Mouse (Mus musculus): ENCODE results near the gene Sox5. TPM values are rescaled to one million over a fixed set of nuclear protein-coding genes. Genes with fewer than 3 reads are reported as not detected.
A peak's percentile ranks its signal among the peaks of the same experiment; 100 is the strongest.

Sox5 gene
- polyA plus RNA-seq, 1 experiment from 2014 or later, result 49.3 TPM

GRCm38 (mm10) chr6:143859535-143859934, 922.2 kb downstream of the Sox5 start:
- Histone ChIP-seq H3K36me3 (replicated peaks) (no peaks in the 10 kb centered on the region), H3K9ac (no peak overlapping the region), H3K4me1 (peaks cover 9% of the 10 kb centered on the region; the same call in 1 of the 2 replicates), H3K27me3 (replicated peaks) (no peaks in the 10 kb centered on the region), H3K4me3 (no peak overlapping the region), H3K4me2 (peak overlapping the region; percentile 3; the same call in 1 of the 2 replicates), H3K9me3 (no peaks in the 10 kb centered on the region), H3K27ac (no peak overlapping the region)
- ATAC-seq (replicated peaks), result 0 out of 2 replicates have a peak, but pooled peaks have one; percentile 62
- 51% methylated on average over 15 of the region's 15 CpGs for WGBS

GRCm38 (mm10) chr6:143858551-143858950, 923.2 kb downstream of the Sox5 start:
- H3K36me3 ChIP-seq (replicated peaks), result no peaks in the 10 kb centered on the region
- H3K4me3 ChIP-seq, result no peak overlapping the region

GRCm38 (mm10) chr6:143857376-143857775, 924.4 kb downstream of the Sox5 start:
- no peak overlapping the region for H3K4me3 ChIP-seq
- no peak for ATAC-seq (replicated peaks)
- no peaks in the 10 kb centered on the region for H3K27me3 ChIP-seq (replicated peaks)
- no peak overlapping the region for H3K27ac ChIP-seq
- H3K4me1 ChIP-seq, result peaks cover 9% of the 10 kb centered on the region; the same call in 1 of the 2 replicates
- WGBS, result 89% methylated on average over 7 of the region's 7 CpGs
- no peak overlapping the region for H3K4me2 ChIP-seq
- no peaks in the 10 kb centered on the region for H3K9me3 ChIP-seq
- no peak overlapping the region for H3K9ac ChIP-seq
- no peaks in the 10 kb centered on the region for H3K36me3 ChIP-seq (replicated peaks)

More at GRCm38 (mm10) chr6:143858551-143858950, 923.2 kb downstream of the Sox5 start:
- no peak for ATAC-seq (replicated peaks)
- H3K4me1 ChIP-seq, result peaks cover 9% of the 10 kb centered on the region; the same call in 1 of the 2 replicates
- no peak overlapping the region for H3K9ac ChIP-seq
- no peaks in the 10 kb centered on the region for H3K27me3 ChIP-seq (replicated peaks)
- H3K4me2 ChIP-seq, result no peak overlapping the region
- no peaks in the 10 kb centered on the region for H3K9me3 ChIP-seq
- no peak overlapping the region for H3K27ac ChIP-seq
- 90% methylated on average over 2 of the region's 2 CpGs for WGBS

GRCm38 (mm10) chr6:143855421-143855820, 926.4 kb downstream of the Sox5 start:
- H3K4me2 ChIP-seq, result 0 out of 2 replicates have a peak overlapping the region, but pooled peaks have one; percentile 9
- WGBS, result 50% methylated on average over 12 of the region's 12 CpGs
- no peaks in the 10 kb centered on the region for H3K36me3 ChIP-seq (replicated peaks)
- no peak overlapping the region for H3K4me3 ChIP-seq
- H3K27me3 ChIP-seq (replicated peaks), result no peaks in the 10 kb centered on the region; the same call in 1 of the 2 replicates
- H3K27ac ChIP-seq, result no peak overlapping the region
- no peak for ATAC-seq (replicated peaks)
- no peak overlapping the region for H3K9ac ChIP-seq
- H3K4me1 ChIP-seq, result peaks cover 9% of the 10 kb centered on the region; the same call in 1 of the 2 replicates
- H3K9me3 ChIP-seq, result no peaks in the 10 kb centered on the region

- no peaks in the 10 kb centered on the region; the same call in 1 of the 2 replicates for H3K27me3 ChIP-seq (replicated peaks)
- H3K4me1 ChIP-seq, result peaks cover 16% of the 10 kb centered on the region; the same call in 1 of the 2 replicates
- H3K9ac ChIP-seq, result no peak overlapping the region
- no peaks in the 10 kb centered on the region for H3K36me3 ChIP-seq (replicated peaks)
- no peak overlapping the region for H3K27ac ChIP-seq
- no peak for ATAC-seq (replicated peaks)
- 80% methylated on average over 3 of the region's 3 CpGs for WGBS
- H3K4me2 ChIP-seq, result no peak overlapping the region
- no peak overlapping the region for H3K4me3 ChIP-seq
- H3K9me3 ChIP-seq, result no peaks in the 10 kb centered on the region
Observed at GRCm38 (mm10) chr6:143854031-143854430, 927.7 kb downstream of the Sox5 start.

- Histone ChIP-seq H3K9me3 (no peaks in the 10 kb centered on the region), H3K9ac (no peak overlapping the region)
- ATAC-seq (replicated peaks), result no peak
Observed at GRCm38 (mm10) chr6:143845761-143846160, 936.0 kb downstream of the Sox5 start.

GRCm38 (mm10) chr6:143844701-143844970, 937.1 kb downstream of the Sox5 start:
- ATAC-seq (replicated peaks), result no peak
- Histone ChIP-seq H3K4me2 (no peak overlapping the region), H3K36me3 (replicated peaks) (no peaks in the 10 kb centered on the region), H3K27me3 (replicated peaks) (no peaks in the 10 kb centered on the region), H3K9ac (no peak overlapping the region), H3K4me1 (peaks cover 2% of the 10 kb centered on the region; the same call in 1 of the 2 replicates), H3K27ac (no peak overlapping the region), H3K9me3 (no peaks in the 10 kb centered on the region), H3K4me3 (no peak overlapping the region)
- 81% methylated on average over 3 of the region's 3 CpGs for WGBS

More at GRCm38 (mm10) chr6:143845761-143846160, 936.0 kb downstream of the Sox5 start:
- no peaks in the 10 kb centered on the region for H3K36me3 ChIP-seq (replicated peaks)
- H3K27ac ChIP-seq, result no peak overlapping the region
- no peaks in the 10 kb centered on the region for H3K27me3 ChIP-seq (replicated peaks)
- H3K4me3 ChIP-seq, result no peak overlapping the region
- no peak overlapping the region for H3K4me2 ChIP-seq
- peaks cover 6% of the 10 kb centered on the region; the same call in 1 of the 2 replicates for H3K4me1 ChIP-seq

- no peaks in the 10 kb centered on the region for H3K36me3 ChIP-seq (replicated peaks)
- no peak for ATAC-seq (replicated peaks)
- 89% methylated on average over 10 of the region's 10 CpGs for WGBS
Observed at GRCm38 (mm10) chr6:143843933-143844700, 937.7 kb downstream of the Sox5 start.

GRCm38 (mm10) chr6:143841954-143842353, 939.8 kb downstream of the Sox5 start:
- WGBS, result 89% methylated on average over 7 of the region's 7 CpGs

More at GRCm38 (mm10) chr6:143843933-143844700, 937.7 kb downstream of the Sox5 start:
- Histone ChIP-seq H3K9me3 (no peaks in the 10 kb centered on the region), H3K9ac (no peak overlapping the region), H3K27me3 (replicated peaks) (no peaks in the 10 kb centered on the region), H3K4me1 (no peaks in the 10 kb centered on the region), H3K4me2 (no peak overlapping the region), H3K27ac (no peak overlapping the region), H3K4me3 (no peak overlapping the region)

GRCm38 (mm10) chr6:143841109-143841638, 940.6 kb downstream of the Sox5 start:
- Histone ChIP-seq H3K9me3 (no peaks in the 10 kb centered on the region), H3K4me2 (no peak overlapping the region), H3K4me1 (0 out of 2 replicates have a peak, but pooled peaks cover 4% of the 10 kb centered on the region), H3K9ac (no peak overlapping the region), H3K36me3 (replicated peaks) (no peaks in the 10 kb centered on the region), H3K4me3 (no peak overlapping the region), H3K27me3 (replicated peaks) (no peaks in the 10 kb centered on the region), H3K27ac (no peak overlapping the region)
- WGBS, result 93% methylated on average over 15 of the region's 15 CpGs
- ATAC-seq (replicated peaks), result no peak

More at GRCm38 (mm10) chr6:143841954-143842353, 939.8 kb downstream of the Sox5 start:
- no peak overlapping the region for H3K9ac ChIP-seq
- no peaks in the 10 kb centered on the region for H3K9me3 ChIP-seq
- no peaks in the 10 kb centered on the region for H3K36me3 ChIP-seq (replicated peaks)
- H3K27me3 ChIP-seq (replicated peaks), result no peaks in the 10 kb centered on the region
- ATAC-seq (replicated peaks), result no peak
- 0 out of 2 replicates have a peak, but pooled peaks cover 4% of the 10 kb centered on the region for H3K4me1 ChIP-seq
- no peak overlapping the region for H3K27ac ChIP-seq
- no peak overlapping the region for H3K4me2 ChIP-seq
- no peak overlapping the region for H3K4me3 ChIP-seq

- H3K9me3 ChIP-seq, result no peaks in the 10 kb centered on the region
- H3K4me1 ChIP-seq, result 0 out of 2 replicates have a peak, but pooled peaks cover 4% of the 10 kb centered on the region
- H3K4me3 ChIP-seq, result no peak overlapping the region
- peak; percentile 75; the same call in 1 of the 2 replicates for ATAC-seq (replicated peaks)
- WGBS, result 47% methylated on average over 9 of the region's 9 CpGs
- no peak overlapping the region for H3K9ac ChIP-seq
- H3K4me2 ChIP-seq, result no peak overlapping the region
- no peak overlapping the region for H3K27ac ChIP-seq
- H3K27me3 ChIP-seq (replicated peaks), result no peaks in the 10 kb centered on the region
- H3K36me3 ChIP-seq (replicated peaks), result no peaks in the 10 kb centered on the region
Observed at GRCm38 (mm10) chr6:143838384-143839076, 943.2 kb downstream of the Sox5 start.

- Histone ChIP-seq H3K4me3 (no peak overlapping the region), H3K36me3 (replicated peaks) (no peaks in the 10 kb centered on the region), H3K27me3 (replicated peaks) (no peaks in the 10 kb centered on the region), H3K4me1 (0 out of 2 replicates have a peak, but pooled peaks cover 4% of the 10 kb centered on the region), H3K27ac (no peak overlapping the region), H3K9ac (no peak overlapping the region), H3K9me3 (no peaks in the 10 kb centered on the region), H3K4me2 (no peak overlapping the region)
- ATAC-seq (replicated peaks), result no peak
- 75% methylated on average over 7 of the region's 7 CpGs for WGBS
Observed at GRCm38 (mm10) chr6:143835331-143835730, 946.4 kb downstream of the Sox5 start.
